19 mouse cellular contexts compared by ENCODE assay signal in genomic region chr2:158898469-158899196, GRCm38 (mm10).
"Had no signal": no experiment of that assay in that cellular context is flagged by ENCODE, and none has a peak within 500 bp of the region (broad histone marks: within the 10 kb centered on the region; RNA-seq: fewer than 3 reads in every experiment).

No protein-coding gene starts in this region.

- H3K4me1 ChIP-seq: liver, embryonic 13.5 days; liver, embryonic 15.5 days; lung, embryonic 15.5 days; midbrain, embryonic 13.5 days had no signal

- H3K9ac ChIP-seq: liver, embryonic 13.5 days; liver, embryonic 15.5 days; liver, postnatal 0 days; lung, embryonic 15.5 days; midbrain, embryonic 13.5 days; midbrain, embryonic 15.5 days had no signal

- ATAC-seq: liver, postnatal 0 days; lung, postnatal 0 days; midbrain, embryonic 13.5 days; midbrain, embryonic 15.5 days had no signal

- H3K4me2 ChIP-seq: liver, embryonic 13.5 days; liver, embryonic 15.5 days; lung, embryonic 15.5 days; midbrain, embryonic 11.5 days; midbrain, embryonic 13.5 days; midbrain, embryonic 15.5 days had no signal

- H3K9me3 ChIP-seq: liver, embryonic 13.5 days; liver, embryonic 15.5 days; lung, embryonic 15.5 days; megakaryocyte, embryonic 14.5 days; midbrain, embryonic 13.5 days; midbrain, embryonic 15.5 days had no signal

- H3K27ac ChIP-seq: liver, embryonic 13.5 days; liver, embryonic 15.5 days; lung, embryonic 15.5 days; macrophage; midbrain, embryonic 13.5 days; midbrain, embryonic 15.5 days had no signal

- H3K4me3 ChIP-seq: liver, embryonic 13.5 days; liver, embryonic 15.5 days; lung, embryonic 15.5 days; megakaryocyte, embryonic 14.5 days; midbrain, embryonic 13.5 days; midbrain, embryonic 15.5 days had no signal

- DNase-seq: liver, embryonic 13.5 days; liver, postnatal 0 days; lung, adult 2 months; lung, postnatal 14 days; lung, postnatal 36 days; right cerebral cortex, postnatal 25 days; right cerebral cortex, postnatal 4 days; spleen, adult 18-20 months; thymus, adult 18-20 months; thymus, postnatal 14 days; thymus, postnatal 36 days had no signal

- H3K27me3 ChIP-seq: liver, embryonic 13.5 days; liver, embryonic 15.5 days; lung, embryonic 15.5 days; midbrain, embryonic 13.5 days; midbrain, embryonic 15.5 days had no signal

- H3K36me3 ChIP-seq: liver, embryonic 13.5 days; liver, embryonic 15.5 days; lung, embryonic 15.5 days; midbrain, embryonic 13.5 days; midbrain, embryonic 15.5 days had no signal
